Mouse (Mus musculus): ENCODE measurements at regions not wholly inside any gene's neighbourhood (a gene's known extent, or its start where the extent isn't known, plus 50 kb on each side); places are given as distances from the start of the nearest gene placed in this dataset.
"Not testable (repeated sequence)": the region's sequence is repeated elsewhere in the genome, so short reads cannot be mapped to it uniquely, and the experiment has no call there.

- DNase-seq = no peak
Measured at GRCm38 (mm10) chr2:10999217-10999618, 172.7 kb upstream of the Prkcq start.

GRCm38 (mm10) chr2:11005806-11006205 is 166.1 kb upstream of the Prkcq start:
- DNase-seq = no peak

- no peak for DNase-seq
Measured at GRCm38 (mm10) chr2:11011041-11011962, 160.6 kb upstream of the Prkcq start.

DNA sequence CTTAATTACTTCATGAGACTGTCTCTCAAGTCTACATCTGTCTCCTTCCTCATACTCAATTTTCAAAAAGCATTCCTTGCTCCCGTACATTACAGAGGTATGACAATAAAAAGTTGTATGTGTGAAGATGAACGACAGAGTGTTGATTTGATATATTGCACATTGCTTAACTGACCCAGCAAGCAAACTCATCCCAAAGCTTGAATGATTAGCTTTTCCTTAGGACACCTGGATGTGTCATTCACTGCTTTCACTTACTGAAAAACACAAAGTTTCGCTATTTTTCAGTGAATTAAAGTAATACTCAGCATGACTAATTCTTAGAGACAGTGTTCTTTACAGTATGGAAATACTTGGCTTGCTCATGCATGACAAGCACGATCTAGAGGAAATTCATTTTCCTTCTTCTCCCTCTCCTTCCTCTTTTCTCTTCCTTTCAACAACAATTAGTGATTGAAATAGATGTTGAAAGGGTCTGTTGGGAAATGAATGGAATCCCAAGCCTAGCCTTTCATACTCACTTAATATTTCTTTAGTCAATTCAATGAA is 159.5 kb upstream of the Prkcq start:
- DNase-seq = no peak

DNA sequence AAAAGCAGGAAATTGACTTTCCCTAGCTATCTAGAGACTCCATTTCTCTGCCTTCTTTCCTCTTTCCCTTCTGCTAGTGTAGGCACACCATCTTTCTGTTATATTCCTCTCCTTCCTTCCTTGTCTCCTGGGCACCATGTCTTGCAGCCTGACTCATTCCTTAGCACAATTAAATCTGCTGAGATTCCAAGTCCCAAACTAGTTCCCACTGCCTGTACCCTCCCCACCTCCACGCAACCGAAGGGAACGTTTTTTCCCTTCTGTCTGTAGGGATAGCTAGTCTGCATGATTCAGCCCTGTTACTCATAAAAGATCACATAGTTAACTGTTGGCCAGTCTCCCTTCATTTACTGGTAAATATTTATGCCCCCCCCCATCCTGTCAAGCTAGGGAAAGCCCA is 158.8 kb upstream of the Prkcq start:
- no peak for DNase-seq

- DNase-seq = no peak
Measured at GRCm38 (mm10) chr2:11016446-11016845, 155.5 kb upstream of the Prkcq start.

- DNase-seq = no peak
Measured at GRCm38 (mm10) chr2:11032891-11033290, 139.0 kb upstream of the Prkcq start.

GRCm38 (mm10) chr2:11034178-11034577 is 137.7 kb upstream of the Prkcq start:
- no peak for DNase-seq

DNA sequence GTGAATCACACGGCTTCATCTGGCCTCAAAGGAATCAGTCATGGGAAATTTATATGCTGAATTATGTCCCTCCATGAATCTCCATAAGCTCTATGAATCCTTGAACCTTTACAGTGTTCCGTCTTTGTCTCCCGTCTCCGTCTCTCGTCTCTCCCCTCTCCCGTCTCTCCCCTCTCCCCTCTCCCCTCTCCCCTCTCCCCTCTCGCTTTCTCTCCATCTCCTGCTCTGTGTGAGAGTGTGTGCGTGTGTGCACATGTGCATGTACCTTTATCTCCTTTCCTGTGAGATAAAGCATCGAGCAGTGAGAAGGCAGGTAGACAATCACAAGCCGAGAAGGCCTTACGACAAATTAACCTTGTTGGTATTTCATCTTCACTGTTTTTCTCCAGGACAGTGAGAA is 134.6 kb upstream of the Prkcq start:
- DNase-seq = no peak

DNA sequence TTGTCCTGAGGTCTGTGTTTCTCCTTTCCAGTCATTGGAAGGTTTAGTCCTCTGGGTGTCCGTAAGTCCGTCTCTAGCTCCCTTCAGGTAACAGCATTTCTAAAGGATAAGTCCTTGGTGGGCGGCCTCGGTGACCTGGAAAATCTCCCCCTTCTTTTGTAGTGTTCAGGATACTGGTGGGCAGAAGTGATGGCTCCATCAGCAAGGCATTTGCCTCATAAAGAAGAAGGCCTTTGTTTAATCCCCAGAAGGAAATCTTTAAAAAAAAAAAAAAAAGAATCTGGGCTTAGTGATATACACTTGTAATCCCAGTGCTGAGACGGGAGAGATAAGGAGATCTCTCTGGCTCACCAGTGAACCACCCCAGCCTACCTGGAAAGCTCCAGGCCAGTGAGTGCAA is 133.5 kb upstream of the Prkcq start:
- no peak for DNase-seq

GRCm38 (mm10) chr2:11040005-11040404 is 131.9 kb upstream of the Prkcq start:
- no peak for DNase-seq

GRCm38 (mm10) chr2:11044727-11045274 is 127.1 kb upstream of the Prkcq start:
- no peak for DNase-seq

- DNase-seq = no peak
Measured at GRCm38 (mm10) chr2:11051621-11052020, 120.3 kb upstream of the Prkcq start.

GRCm38 (mm10) chr2:11059731-11060425 is 112.0 kb upstream of the Prkcq start:
- DNase-seq = peak; percentile 47

DNA sequence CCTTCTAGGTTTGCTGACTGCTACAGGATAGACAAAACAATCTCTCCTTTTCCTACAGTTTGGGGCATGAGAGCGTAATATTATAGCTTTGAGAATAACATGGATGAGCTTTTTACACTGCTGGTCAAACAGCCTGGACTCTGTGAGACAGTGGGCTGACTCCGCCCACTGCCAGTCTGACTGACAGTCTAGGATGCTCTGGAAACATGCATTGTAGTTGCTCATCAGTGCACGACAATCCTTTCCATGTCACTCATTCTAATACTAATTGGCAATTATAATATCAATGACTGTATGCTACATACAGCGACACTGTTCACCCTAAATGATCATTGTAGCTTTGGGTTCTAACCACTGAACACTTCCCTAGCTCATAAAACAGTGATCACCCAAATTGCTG is 104.5 kb upstream of the Prkcq start:
- DNase-seq = no peak

- no peak for DNase-seq
Measured at GRCm38 (mm10) chr2:11083536-11083935, 88.4 kb upstream of the Prkcq start.

DNA sequence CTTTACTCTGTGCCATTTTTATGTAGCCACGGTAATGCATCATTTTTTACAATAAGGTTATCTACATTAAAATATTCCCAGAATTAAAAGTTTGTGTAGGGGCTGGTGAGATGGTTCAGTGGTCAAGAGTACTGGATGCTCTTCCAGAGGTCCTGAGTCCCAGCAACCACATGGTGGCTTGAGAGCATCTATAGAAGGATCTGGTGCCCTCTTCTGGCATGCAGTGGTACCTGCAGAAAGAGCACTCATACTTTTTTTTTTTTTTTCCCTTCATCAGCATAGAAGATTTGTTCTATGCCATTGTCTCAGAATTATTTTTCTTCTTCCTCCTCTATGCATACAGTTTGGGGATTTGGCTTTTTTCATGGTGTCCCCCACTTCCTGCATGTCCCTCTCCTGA is 84.9 kb upstream of the Prkcq start:
- DNase-seq = peak; percentile 16

DNA sequence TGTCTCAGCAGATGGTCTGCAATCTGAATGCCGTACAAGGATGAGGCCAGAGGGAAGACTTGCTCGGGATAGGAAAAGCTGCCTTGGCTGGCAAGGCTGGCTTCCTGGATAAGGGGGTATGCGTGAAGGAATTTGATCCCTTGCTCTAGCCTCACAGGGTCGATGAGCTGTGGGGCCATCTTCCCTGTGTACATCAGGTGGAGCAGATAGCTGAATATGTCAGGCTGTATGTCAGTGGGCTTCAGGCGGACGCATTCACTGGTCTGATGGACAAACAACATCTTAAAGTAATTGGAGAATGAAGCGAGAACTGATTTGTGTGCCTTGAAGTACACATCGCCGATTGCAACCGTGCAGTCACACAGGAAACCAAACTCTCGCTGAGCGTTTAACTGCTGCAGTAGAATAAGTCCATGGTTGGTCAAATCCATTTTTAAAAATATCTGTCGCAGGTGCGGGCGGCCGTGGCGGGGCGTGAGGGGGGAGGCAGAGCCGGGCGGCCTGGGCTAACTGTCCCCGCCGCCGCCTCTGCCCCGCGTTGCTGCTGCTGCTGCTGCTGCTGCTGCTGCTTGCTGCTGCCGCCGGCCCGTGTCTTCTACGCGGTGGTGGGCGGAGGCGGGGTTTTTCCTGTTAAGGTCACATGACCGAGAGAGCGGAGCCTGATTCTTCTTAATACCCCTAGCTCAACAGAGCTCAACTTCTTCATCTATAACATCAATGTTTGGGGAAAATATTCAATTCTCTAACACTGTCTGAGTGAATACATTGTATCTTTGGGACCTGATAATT is 71.9 kb upstream of the Prkcq start:
- not testable (repeated sequence) for DNase-seq

DNA sequence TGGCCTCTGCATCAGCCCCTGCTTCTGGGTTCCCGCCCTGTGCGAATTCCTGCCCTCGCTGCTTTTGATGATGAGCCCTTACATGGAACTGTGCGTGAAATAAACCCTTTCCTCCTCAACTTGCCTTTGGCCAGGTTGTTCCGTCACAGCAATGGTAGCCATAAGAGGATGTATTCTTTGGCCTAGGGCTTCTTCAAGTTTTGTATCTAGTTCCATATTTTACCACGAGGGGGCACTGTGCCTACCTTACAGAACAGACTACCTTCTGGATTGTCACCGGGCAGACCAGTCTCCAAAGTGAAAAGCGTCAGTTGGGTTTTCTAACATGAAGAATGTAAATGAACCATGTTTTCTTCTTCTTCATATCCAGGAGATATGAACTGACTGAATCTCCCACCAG is 58.7 kb upstream of the Prkcq start:
- peak; percentile 4 for DNase-seq

DNA sequence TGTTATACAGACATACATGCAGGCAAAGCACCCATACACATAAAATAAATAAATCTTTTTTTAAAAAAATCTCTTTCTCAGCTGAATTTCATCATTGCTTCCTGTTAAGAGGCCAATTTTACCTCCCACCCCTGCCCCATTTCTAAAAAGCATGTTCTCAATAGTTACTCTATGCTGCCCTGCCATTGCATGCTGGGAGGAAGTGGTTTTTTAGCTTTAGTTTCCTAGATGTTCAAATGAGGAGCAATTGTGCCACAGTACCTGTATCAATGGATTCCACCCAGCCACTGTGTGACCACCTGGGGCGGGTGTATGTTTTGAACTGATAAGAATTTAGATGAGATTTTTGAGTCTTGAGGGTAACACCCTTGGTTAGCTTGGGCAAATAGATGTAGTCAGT is 53.3 kb upstream of the Prkcq start:
- DNase-seq = no peak

GRCm38 (mm10) chr2:11119301-11119700 is 52.6 kb upstream of the Prkcq start:
- no peak for DNase-seq

All from right cerebral cortex, postnatal 4 days (tissue).